Mouse (Mus musculus): Measurements from ENCODE around the gene Ywhab.

- TF ChIP-seq CTCF (IDR thresholded peaks at IDR 0.05) (no peak), POLR2A (IDR thresholded peaks at IDR 0.05; ENCODE audit: insufficient read depth, low read depth, low read length) (no peak), EP300 (IDR thresholded peaks at IDR 0.05; ENCODE audit: insufficient read depth, low read depth, low read length) (no peak)
These were observed 30.4 kb downstream of the Ywhab start, which contains the start of gene Pabpc1l for GRCm38 (mm10) chr2:164025150-164025549.
